Mouse (Mus musculus): Measurements from ENCODE around the gene Xylt1. TPM values are rescaled to one million over a fixed set of nuclear protein-coding genes. Genes with fewer than 3 reads are reported as not detected.

Gene Xylt1
- total and polyA plus RNA-seq, 3 experiments = 9.0 to 13.3 TPM; not detected in 1

- Histone ChIP-seq H3K27me3 (ENCODE audit: control insufficient read depth in 1 of 2, insufficient read depth in 2 of 2, low read length in 2 of 2) (no peaks in the 10 kb centered on the region), H3K79me2 (ENCODE audit: control insufficient read depth, insufficient read depth, low read length, poor library complexity) (no peaks in the 10 kb centered on the region), H3K4me1 (ENCODE audit: control insufficient read depth in 1 of 2, insufficient read depth in 2 of 2, low read length in 2 of 2) (no peaks in the 10 kb centered on the region), H3K4me3 (ENCODE audit: control insufficient read depth in 1 of 2, insufficient read depth in 1 of 2, low read depth in 2 of 2, low read length in 2 of 2) (no peak overlapping the region), H3K27ac (ENCODE audit: control insufficient read depth, low read depth, low read length) (no peak overlapping the region), H3K9me3 (replicated peaks; ENCODE audit: insufficient read depth, low read length) (no peaks in the 10 kb centered on the region), H3K36me3 (ENCODE audit: control insufficient read depth in 1 of 2, insufficient read depth in 2 of 2, low read length in 2 of 2) (no peaks in the 10 kb centered on the region), H3K9ac (ENCODE audit: control insufficient read depth, low read depth, low read length, poor library complexity, severe bottlenecking) (no peak overlapping the region)
- TF ChIP-seq BHLHE40 (IDR thresholded peaks at IDR 0.05; ENCODE audit: borderline replicate concordance, low read depth, low read length) = no peak
- no peak for TF ChIP-seq MYB (IDR thresholded peaks at IDR 0.05; ENCODE audit: low read depth, low read length)
- TF ChIP-seq ZC3H11A (IDR thresholded peaks at IDR 0.05; ENCODE audit: low read depth, low read length) = no peak
- TF ChIP-seq CHD2 (IDR thresholded peaks at IDR 0.05; ENCODE audit: low read length) = no peak
- no peak for TF ChIP-seq RCOR1 (IDR thresholded peaks at IDR 0.05; ENCODE audit: low read depth, low read length)
- TF ChIP-seq MAZ (IDR thresholded peaks at IDR 0.05; ENCODE audit: low read depth, low read length) = no peak
- no peak for TF ChIP-seq ELF1 (IDR thresholded peaks at IDR 0.05; ENCODE audit: low read depth, low read length)
- no peak for TF ChIP-seq POLR2AphosphoS5 (IDR thresholded peaks at IDR 0.05; ENCODE audit: borderline replicate concordance, low read depth, low read length)
- TF ChIP-seq GABPA (IDR thresholded peaks at IDR 0.05; ENCODE audit: low read depth, low read length) = no peak
- TF ChIP-seq CTCF (IDR thresholded peaks at IDR 0.05 in 2 of 3, conservative IDR thresholded peaks at IDR 0.05 in 1 of 3; ENCODE audit: control insufficient read depth in 1 of 3, insufficient read depth in 1 of 3, low read depth in 2 of 3, low read length in 3 of 3, poor library complexity in 1 of 3, severe bottlenecking in 1 of 3) = no peak
- TF ChIP-seq JUND (IDR thresholded peaks at IDR 0.05; ENCODE audit: low read depth, low read length) = no peak
- TF ChIP-seq RAD21 (IDR thresholded peaks at IDR 0.05; ENCODE audit: low read depth, low read length) = no peak
- TF ChIP-seq SIN3A (IDR thresholded peaks at IDR 0.05; ENCODE audit: low read length) = no peak
- TF ChIP-seq ETS1 (IDR thresholded peaks at IDR 0.05; ENCODE audit: low read depth, low read length) = no peak
- no peak for TF ChIP-seq CHD1 (IDR thresholded peaks at IDR 0.05; ENCODE audit: low read depth, low read length)
- no peak for TF ChIP-seq TAL1 (IDR thresholded peaks at IDR 0.05; ENCODE audit: low read length)
- TF ChIP-seq ZMIZ1 (IDR thresholded peaks at IDR 0.05; ENCODE audit: low read depth, low read length) = no peak
- TF ChIP-seq MEF2A (IDR thresholded peaks at IDR 0.05; ENCODE audit: extremely low read depth, insufficient replicate concordance, low read depth, low read length, poor library complexity, severe bottlenecking) = no peak
- no peak for TF ChIP-seq TBP (IDR thresholded peaks at IDR 0.05; ENCODE audit: low read depth, low read length)
- no peak for DNase-seq (ENCODE audit: low read depth, low spot score)
Measured at GRCm38 (mm10) chr7:117672121-117672591, 291.4 kb downstream of the Xylt1 start.

DNA sequence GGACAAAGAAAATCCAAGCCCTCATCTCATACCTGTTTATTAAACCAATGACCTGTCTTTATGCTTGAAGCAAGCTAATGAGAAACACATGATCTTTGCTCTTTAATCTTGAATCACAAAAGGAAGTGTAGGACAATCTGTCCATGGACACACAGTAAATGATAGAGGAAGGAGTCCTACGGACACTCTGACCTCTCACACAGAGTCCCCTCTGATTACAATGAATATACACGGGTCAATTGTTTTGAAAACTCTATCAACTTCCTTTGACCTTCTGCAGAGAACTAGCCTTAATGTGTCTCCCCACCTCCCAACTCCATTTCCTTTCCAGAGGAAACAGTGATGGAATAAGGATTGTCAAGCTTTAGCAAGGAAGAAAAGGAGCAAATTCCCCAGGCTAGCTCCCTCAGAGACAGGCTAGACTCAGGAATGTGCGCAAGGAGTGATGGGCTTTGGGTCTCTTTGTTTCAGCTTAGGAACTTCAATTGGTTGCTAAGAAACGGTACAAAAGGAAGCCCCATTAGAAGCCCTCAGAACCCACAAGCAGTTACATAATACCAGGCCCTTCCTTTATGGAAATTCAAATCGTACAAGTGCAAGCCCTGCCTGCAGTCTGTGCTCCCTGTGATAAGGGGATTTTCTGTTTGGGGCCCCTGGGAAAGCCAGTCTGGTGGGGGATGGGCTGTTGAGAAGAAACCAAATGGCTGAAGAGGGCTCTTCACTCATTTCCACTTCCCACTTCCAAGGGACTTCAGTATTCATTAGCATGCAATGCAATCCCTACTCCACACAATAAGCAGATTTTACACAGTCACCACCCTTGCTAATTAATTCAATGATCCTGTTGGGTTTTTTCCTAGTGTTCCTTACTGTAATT, 305.6 kb downstream of the Xylt1 start:
- DNase-seq (ENCODE audit: low read depth, low spot score) = peak; percentile 5
- no peaks in the 10 kb centered on the region for H3K79me2 ChIP-seq (ENCODE audit: control insufficient read depth, insufficient read depth, low read length, poor library complexity)

More for the DNA sequence above, 305.6 kb downstream of the Xylt1 start:
- no peak overlapping the region for H3K4me3 ChIP-seq (ENCODE audit: control insufficient read depth in 1 of 2, insufficient read depth in 1 of 2, low read depth in 2 of 2, low read length in 2 of 2)
- no peak overlapping the region for H3K9ac ChIP-seq (ENCODE audit: control insufficient read depth, low read depth, low read length, poor library complexity, severe bottlenecking)
- H3K9me3 ChIP-seq (replicated peaks; ENCODE audit: insufficient read depth, low read length) = no peaks in the 10 kb centered on the region
- peaks cover 0 to 1% of the 10 kb centered on the region in 2 experiments; a peak in 2 of 4 replicates for H3K27me3 ChIP-seq (ENCODE audit: control insufficient read depth in 1 of 2, insufficient read depth in 2 of 2, low read length in 2 of 2)
- H3K27ac ChIP-seq (ENCODE audit: control insufficient read depth, low read depth, low read length) = no peak overlapping the region
- H3K4me1 ChIP-seq (ENCODE audit: control insufficient read depth in 1 of 2, insufficient read depth in 2 of 2, low read length in 2 of 2) = no peaks in the 10 kb centered on the region
- no peaks in the 10 kb centered on the region for H3K36me3 ChIP-seq (ENCODE audit: control insufficient read depth in 1 of 2, insufficient read depth in 2 of 2, low read length in 2 of 2)
- no peak for TF ChIP-seq MXI1 (IDR thresholded peaks at IDR 0.05; ENCODE audit: low read depth, low read length)
- TF ChIP-seq MYB (IDR thresholded peaks at IDR 0.05; ENCODE audit: low read depth, low read length) = no peak
- TF ChIP-seq GATA1 (IDR thresholded peaks at IDR 0.05; ENCODE audit: low read depth, low read length) = no peak
- TF ChIP-seq TCF12 (IDR thresholded peaks at IDR 0.05; ENCODE audit: low read depth, low read length) = no peak
- no peak for TF ChIP-seq NELFE (IDR thresholded peaks at IDR 0.05; ENCODE audit: low read depth, low read length)
- no peak for TF ChIP-seq MYC (IDR thresholded peaks at IDR 0.05; ENCODE audit: low read depth, low read length)
- TF ChIP-seq E2F4 (IDR thresholded peaks at IDR 0.05; ENCODE audit: borderline replicate concordance, low read depth, low read length) = no peak

Data from MEL (cell line).